Mouse (Mus musculus): ENCODE results near the gene Tfb1m.

Gene Tfb1m

GRCm38 (mm10) chr17:3509841-3510240 lies 47.7 kb downstream of the Tfb1m start:
- peak; percentile 92 for DNase-seq

GRCm38 (mm10) chr17:3506508-3506907 lies 51.1 kb downstream of the Tfb1m start:
- no peak for DNase-seq

- no peak for DNase-seq
Observed at GRCm38 (mm10) chr17:3505711-3506110, 51.9 kb downstream of the Tfb1m start.

- no peak for DNase-seq
Observed at GRCm38 (mm10) chr17:3500936-3501335, 56.6 kb downstream of the Tfb1m start.

GRCm38 (mm10) chr17:3500076-3500475 lies 57.5 kb downstream of the Tfb1m start:
- no peak for DNase-seq

GRCm38 (mm10) chr17:3499468-3499867 lies 58.1 kb downstream of the Tfb1m start:
- DNase-seq, result no peak

- DNase-seq, result no peak
Observed at GRCm38 (mm10) chr17:3498580-3498979, 59.0 kb downstream of the Tfb1m start.

GRCm38 (mm10) chr17:3498086-3498485 lies 59.5 kb downstream of the Tfb1m start:
- no peak for DNase-seq

- DNase-seq, result no peak
Observed at GRCm38 (mm10) chr17:3496080-3496479, 61.5 kb downstream of the Tfb1m start.

- no peak for DNase-seq
Observed at GRCm38 (mm10) chr17:3495576-3495975, 62.0 kb downstream of the Tfb1m start.

- DNase-seq, result peak; percentile 84
Observed at GRCm38 (mm10) chr17:3491667-3492066, 65.9 kb downstream of the Tfb1m start.

- DNase-seq, result no peak
Observed at GRCm38 (mm10) chr17:3491065-3491464, 66.5 kb downstream of the Tfb1m start.

- DNase-seq, result peak; percentile 71
Observed at GRCm38 (mm10) chr17:3490216-3490895, 67.2 kb downstream of the Tfb1m start.

GRCm38 (mm10) chr17:3487721-3488601 lies 69.6 kb downstream of the Tfb1m start:
- DNase-seq, result no peak

- DNase-seq, result no peak
Observed at GRCm38 (mm10) chr17:3487211-3487610, 70.4 kb downstream of the Tfb1m start.

GRCm38 (mm10) chr17:3485851-3486250 lies 71.7 kb downstream of the Tfb1m start:
- peak; percentile 39 for DNase-seq

- DNase-seq, result peak; percentile 62
Observed at GRCm38 (mm10) chr17:3483091-3483490, 74.5 kb downstream of the Tfb1m start.

GRCm38 (mm10) chr17:3481576-3482575 lies 75.7 kb downstream of the Tfb1m start:
- DNase-seq, result peak; percentile 45

GRCm38 (mm10) chr17:3476546-3476945 lies 81.0 kb downstream of the Tfb1m start:
- DNase-seq, result no peak

GRCm38 (mm10) chr17:3472018-3472417 lies 85.6 kb downstream of the Tfb1m start:
- DNase-seq, result no peak
